Mouse (Mus musculus) adrenal gland, postnatal 4 days (tissue): ENCODE measurements around the gene Gipc1. TPM values are rescaled to one million over a fixed set of nuclear protein-coding genes. Genes with fewer than 3 reads are reported as not detected.

Source experiments
- DNase-seq, 2 experiments: peaks; one replicate each; pipeline ENCODE4 v3.0.0; 2021 to 2022; ENCODE audit warnings: low spot score in 2 of 2, mixed read lengths in 2 of 2
- total RNA-seq, 2 experiments: library from RNA; stranded (reverse); gene quantifications; 2 replicates each; pipeline ENCODE4 v1.2.3; 2021

Gipc1 gene
- total RNA-seq, 2 experiments from 2014 or later, result 59.2 to 72.0 TPM

- DNase-seq, result no peak
Measured at GRCm38 (mm10) chr8:83647511-83647910, 5.0 kb upstream of the Gipc1 start.

DNA sequence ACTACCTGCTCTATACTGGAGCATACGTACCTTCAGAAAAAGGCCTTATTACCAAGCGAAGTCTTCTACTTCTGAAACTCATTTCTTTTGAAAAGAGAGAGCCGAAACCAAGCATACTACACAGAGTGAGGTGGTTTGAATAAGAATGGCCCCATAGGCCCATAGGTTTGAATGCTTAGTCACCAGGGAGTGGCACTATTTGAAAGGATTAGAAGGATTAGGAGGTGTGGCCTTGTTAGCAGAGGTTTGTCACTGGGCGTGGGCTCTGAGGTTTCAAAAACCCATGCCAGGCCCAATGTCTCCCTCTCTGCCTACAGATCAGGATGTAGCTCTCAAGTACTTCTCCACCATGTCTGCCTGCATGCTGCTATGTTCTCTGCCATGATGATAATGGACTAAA is 4.4 kb upstream of the Gipc1 start:
- no peak for DNase-seq

GRCm38 (mm10) chr8:83649699-83650098 is 2.8 kb upstream of the Gipc1 start:
- no peak for DNase-seq

- no peak for DNase-seq
Measured at GRCm38 (mm10) chr8:83652744-83653661, 526 bp downstream of the Gipc1 start.

GRCm38 (mm10) chr8:83653662-83654017 is 1.2 kb downstream of the Gipc1 start:
- DNase-seq, result no peak

DNA sequence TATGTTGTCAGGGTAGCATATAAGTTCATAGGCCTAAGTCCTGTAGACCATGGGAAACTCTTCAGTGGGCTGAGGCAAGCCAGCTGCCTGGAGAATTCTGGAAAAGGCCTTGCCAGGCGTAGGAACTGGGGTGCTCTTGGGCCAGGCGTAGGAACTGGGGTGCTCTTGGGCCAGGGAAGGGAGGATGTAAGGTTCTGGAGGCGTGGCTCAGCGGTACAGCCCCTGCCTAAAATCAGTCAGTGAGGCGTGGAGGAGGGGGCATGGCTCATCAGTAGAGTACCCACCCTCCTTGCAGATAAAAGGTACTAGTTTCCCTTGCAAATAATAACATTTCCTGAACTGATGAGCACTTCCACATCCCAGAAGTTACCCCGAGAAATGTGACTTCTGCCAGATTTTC is 2.2 kb downstream of the Gipc1 start:
- no peak for DNase-seq

DNA sequence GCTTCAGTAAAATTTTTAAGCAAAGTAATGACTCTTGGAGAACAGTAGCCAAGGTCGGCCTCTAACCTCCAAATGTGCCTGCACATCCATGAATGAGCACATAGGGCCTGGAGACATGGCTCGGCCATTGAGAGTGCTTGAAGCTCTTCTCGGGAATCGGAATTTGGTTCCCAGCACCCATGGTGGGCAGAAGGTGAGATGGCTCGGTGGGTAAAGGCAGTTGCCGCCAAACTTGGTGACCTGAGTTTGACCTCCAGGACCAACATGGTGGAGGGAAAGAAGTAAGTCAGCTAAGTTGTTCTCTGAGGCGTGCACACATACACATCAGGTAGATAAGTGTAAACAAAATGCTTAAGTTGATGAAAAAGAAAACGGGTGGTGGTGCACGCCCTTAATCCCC is 3.6 kb downstream of the Gipc1 start:
- DNase-seq, result no peak

DNA sequence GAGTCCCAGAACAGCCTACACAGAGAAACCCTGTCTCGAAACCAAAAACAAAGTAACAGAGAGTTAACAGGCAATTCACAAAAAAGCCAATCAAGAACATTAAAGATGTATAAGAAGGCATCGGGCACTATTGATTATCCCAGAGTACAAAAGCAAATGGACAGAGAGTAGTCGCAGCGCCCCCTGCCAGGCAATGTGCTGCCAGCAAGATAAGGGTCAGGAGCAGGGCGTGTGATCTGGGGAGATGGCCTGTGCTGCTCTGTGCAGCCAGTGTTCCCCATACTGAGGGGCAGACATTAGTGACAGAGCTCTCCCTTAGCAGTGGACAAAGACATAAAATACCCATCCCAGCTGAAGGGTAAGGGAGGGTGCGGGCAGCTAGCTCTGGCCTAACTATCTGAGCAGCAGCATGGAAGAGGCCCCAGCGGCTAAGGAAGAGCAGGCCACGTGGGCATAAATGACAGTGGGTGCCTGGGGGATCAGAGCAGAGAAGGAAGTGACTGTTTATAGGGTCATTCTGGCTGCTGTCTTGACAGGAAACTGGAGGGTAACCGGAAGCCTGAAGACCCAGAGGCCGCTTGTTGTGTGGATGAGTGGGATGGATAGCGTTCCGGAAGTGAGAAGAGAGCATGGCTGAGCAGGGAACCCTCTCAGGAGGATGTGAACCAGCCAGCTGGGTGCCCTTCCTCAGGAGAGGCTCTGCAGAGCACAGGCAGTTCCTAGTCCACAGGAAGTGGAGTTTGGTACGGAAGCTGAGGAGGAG is 4.2 kb downstream of the Gipc1 start:
- no peak for DNase-seq

- DNase-seq, result no peak
Measured at GRCm38 (mm10) chr8:83660545-83660944, 8.1 kb downstream of the Gipc1 start.

GRCm38 (mm10) chr8:83660995-83661680 is 8.7 kb downstream of the Gipc1 start:
- no peak for DNase-seq

DNA sequence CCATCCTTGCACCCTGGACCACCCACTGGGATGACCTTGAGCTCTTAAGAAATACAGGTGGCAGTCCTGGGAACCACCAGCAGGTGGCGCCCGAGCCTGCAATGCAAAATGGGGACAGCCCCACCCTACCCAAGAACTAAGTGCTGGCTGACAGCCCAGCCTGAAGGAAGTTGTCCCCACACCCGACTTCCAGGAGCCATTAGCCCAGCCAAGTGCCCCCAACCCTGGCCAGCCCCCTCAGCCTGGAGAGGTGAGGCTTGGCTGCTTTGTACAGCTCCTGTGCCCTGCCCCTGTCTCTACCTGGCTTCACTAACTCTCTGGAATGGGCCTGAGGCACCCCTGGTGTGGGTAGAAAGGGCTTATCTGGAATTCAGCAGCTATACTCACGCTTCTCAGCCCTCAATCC is 9.9 kb downstream of the Gipc1 start:
- DNase-seq, result peak; percentile 75 to 83

DNA sequence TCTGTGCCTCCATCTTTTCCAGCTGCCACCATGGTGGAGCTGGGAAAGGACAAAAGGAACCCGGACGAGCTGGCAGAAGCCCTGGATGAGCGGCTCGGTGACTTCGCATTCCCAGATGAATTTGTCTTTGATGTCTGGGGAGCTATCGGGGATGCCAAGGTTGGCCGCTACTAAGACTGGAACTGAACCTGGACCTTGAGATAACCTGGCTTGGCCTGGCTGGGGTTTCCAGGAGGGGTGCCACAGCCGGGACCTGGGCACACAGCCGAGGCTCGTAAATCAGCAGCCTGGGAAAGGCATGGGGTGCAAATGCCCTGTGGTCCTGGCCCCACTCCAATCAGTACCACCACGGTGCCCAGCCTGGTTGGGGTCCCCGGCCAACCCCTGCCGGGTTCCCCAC is 11.6 kb downstream of the Gipc1 start:
- DNase-seq, result no peak

DNA sequence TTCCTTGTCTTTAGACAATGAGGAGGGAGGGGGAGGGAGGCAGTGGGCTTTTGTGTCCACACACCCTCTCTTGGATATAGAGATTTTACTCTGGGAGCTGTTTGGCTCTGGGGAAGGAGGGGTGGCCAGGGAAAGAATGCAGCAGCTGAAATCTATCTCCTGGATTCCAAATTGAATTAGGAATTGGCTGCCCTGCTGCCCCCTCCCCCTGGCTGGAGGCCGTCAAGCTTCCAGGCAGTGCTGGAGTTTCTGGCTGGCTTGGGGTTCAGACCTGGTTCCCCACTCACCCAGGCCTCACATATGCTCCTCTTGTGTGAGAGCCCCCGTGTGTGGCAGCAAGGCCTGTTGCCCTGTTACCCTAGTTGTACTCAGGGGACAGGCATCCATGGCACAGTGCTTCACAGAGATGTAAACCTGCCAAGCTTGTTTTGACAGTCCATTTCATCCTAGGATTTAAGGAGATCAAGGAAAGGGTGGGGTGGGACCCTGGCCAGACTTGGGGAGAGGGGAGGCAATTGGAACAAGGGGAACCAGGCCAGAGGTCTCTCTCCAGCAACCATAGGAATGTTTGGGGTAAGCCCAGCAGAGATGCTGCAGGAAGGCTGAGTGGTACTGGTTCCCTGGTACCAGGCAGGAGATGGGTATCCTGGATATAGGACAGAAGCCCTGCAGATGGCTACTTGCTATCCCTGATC is 12.6 kb downstream of the Gipc1 start:
- no peak for DNase-seq

- no peak for DNase-seq
Measured at GRCm38 (mm10) chr8:83665969-83666865, 13.7 kb downstream of the Gipc1 start, which contains the start of gene Ptger1. Ptger1 (plus strand) TSS chr8:83666678.

DNA sequence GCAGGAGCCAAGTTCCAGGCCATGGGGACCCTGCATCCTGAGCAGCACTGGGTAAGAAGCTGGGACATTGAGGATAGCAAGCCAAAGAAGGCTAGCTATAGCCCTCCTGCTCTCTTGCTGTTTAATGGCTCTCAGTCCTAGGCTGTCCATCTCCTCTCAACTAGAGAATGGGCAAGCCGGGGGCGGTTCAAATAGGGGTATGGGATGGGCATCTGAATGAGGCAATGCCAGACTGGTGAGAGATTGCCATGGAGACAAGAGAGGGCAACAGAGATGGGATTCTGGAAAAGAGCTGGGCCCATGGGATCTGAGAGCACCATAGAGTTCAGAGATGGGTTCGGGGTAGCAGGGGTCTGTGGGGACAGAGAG is 14.4 kb downstream of the Gipc1 start:
- DNase-seq, result no peak

- no peak for DNase-seq
Measured at GRCm38 (mm10) chr8:83667526-83667925, 15.0 kb downstream of the Gipc1 start.

- no peak for DNase-seq
Measured at GRCm38 (mm10) chr8:83668010-83668916, 15.8 kb downstream of the Gipc1 start.

DNA sequence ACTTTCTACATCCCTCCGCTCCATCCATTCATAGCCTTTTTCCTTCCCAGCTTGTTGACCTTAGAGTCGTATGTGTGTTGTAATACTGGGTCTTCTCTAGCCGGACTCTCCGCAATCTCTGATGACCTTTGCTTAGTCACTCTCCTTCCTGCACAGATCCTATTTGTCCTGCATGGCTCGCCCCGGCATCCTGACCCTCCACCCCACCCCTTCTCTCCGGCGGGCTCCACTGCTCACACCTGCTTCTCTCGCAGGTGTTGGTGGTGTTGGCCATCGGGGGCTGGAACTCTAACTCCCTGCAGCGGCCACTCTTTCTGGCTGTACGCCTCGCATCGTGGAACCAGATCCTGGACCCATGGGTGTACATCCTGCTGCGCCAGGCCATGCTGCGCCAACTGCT is 16.5 kb downstream of the Gipc1 start:
- DNase-seq, result no peak

- no peak for DNase-seq
Measured at GRCm38 (mm10) chr8:83672936-83673335, 20.5 kb downstream of the Gipc1 start.
